Mouse (Mus musculus): ENCODE results near the gene Obsl1. TPM values are rescaled to one million over a fixed set of nuclear protein-coding genes. Genes with fewer than 3 reads are reported as not detected.

The Obsl1 gene
- total and polyA plus RNA-seq, 3 experiments, result 0.08 to 1.2 TPM; not detected in 1

GRCm38 (mm10) chr1:75492579-75493170, 13.6 kb downstream of the Obsl1 start:
- no peak overlapping the region for H3K9ac ChIP-seq (ENCODE audit: control insufficient read depth, low read depth, low read length, poor library complexity, severe bottlenecking)
- H3K27me3 ChIP-seq (ENCODE audit: control insufficient read depth in 1 of 2, insufficient read depth in 2 of 2, low read length in 2 of 2), result 0 out of 4 replicates have a peak, but pooled peaks cover 0 to 1% of the 10 kb centered on the region in 2 experiments
- H3K9me3 ChIP-seq (replicated peaks; ENCODE audit: insufficient read depth, low read length), result no peaks in the 10 kb centered on the region
- no peaks in the 10 kb centered on the region for H3K36me3 ChIP-seq (ENCODE audit: control insufficient read depth in 1 of 2, insufficient read depth in 2 of 2, low read length in 2 of 2)
- no peak for TF ChIP-seq CTCF (IDR thresholded peaks at IDR 0.05 in 2 of 3, conservative IDR thresholded peaks at IDR 0.05 in 1 of 3; ENCODE audit: control insufficient read depth in 1 of 3, insufficient read depth in 1 of 3, low read depth in 2 of 3, low read length in 3 of 3, poor library complexity in 1 of 3, severe bottlenecking in 1 of 3)
- no peak for TF ChIP-seq HCFC1 (IDR thresholded peaks at IDR 0.05; ENCODE audit: low read depth, low read length)
- TF ChIP-seq CHD2 (IDR thresholded peaks at IDR 0.05; ENCODE audit: low read length), result no peak
- TF ChIP-seq MXI1 (IDR thresholded peaks at IDR 0.05; ENCODE audit: low read depth, low read length), result no peak
- no peak for TF ChIP-seq MYB (IDR thresholded peaks at IDR 0.05; ENCODE audit: low read depth, low read length)
- no peak for TF ChIP-seq KAT2A (conservative IDR thresholded peaks at IDR 0.05; ENCODE audit: low read depth, low read length)
- TF ChIP-seq ZMIZ1 (IDR thresholded peaks at IDR 0.05; ENCODE audit: low read depth, low read length), result no peak
- TF ChIP-seq TBP (IDR thresholded peaks at IDR 0.05; ENCODE audit: low read depth, low read length), result no peak
- TF ChIP-seq MAX (IDR thresholded peaks at IDR 0.05; ENCODE audit: low read length), result no peak
- no peak for TF ChIP-seq CHD1 (IDR thresholded peaks at IDR 0.05; ENCODE audit: low read depth, low read length)
- TF ChIP-seq ETS1 (IDR thresholded peaks at IDR 0.05; ENCODE audit: low read depth, low read length), result no peak
- TF ChIP-seq ZKSCAN1 (IDR thresholded peaks at IDR 0.05; ENCODE audit: low read depth, low read length), result no peak
- TF ChIP-seq USF2 (IDR thresholded peaks at IDR 0.05; ENCODE audit: borderline replicate concordance in 1 of 2, insufficient read depth in 1 of 2, low read depth in 1 of 2, low read length in 2 of 2), result no peak
- no peak for TF ChIP-seq MEF2A (IDR thresholded peaks at IDR 0.05; ENCODE audit: extremely low read depth, insufficient replicate concordance, low read depth, low read length, poor library complexity, severe bottlenecking)
- no peak overlapping the region for H3K4me3 ChIP-seq (ENCODE audit: control insufficient read depth in 1 of 2, insufficient read depth in 1 of 2, low read depth in 2 of 2, low read length in 2 of 2)
- H3K79me2 ChIP-seq (ENCODE audit: control insufficient read depth, insufficient read depth, low read length, poor library complexity), result no peaks in the 10 kb centered on the region
- no peak for DNase-seq (ENCODE audit: low read depth, low spot score)
- H3K27ac ChIP-seq (ENCODE audit: control insufficient read depth, low read depth, low read length), result no peak overlapping the region
- no peaks in the 10 kb centered on the region for H3K4me1 ChIP-seq (ENCODE audit: control insufficient read depth in 1 of 2, insufficient read depth in 2 of 2, low read length in 2 of 2)

DNA sequence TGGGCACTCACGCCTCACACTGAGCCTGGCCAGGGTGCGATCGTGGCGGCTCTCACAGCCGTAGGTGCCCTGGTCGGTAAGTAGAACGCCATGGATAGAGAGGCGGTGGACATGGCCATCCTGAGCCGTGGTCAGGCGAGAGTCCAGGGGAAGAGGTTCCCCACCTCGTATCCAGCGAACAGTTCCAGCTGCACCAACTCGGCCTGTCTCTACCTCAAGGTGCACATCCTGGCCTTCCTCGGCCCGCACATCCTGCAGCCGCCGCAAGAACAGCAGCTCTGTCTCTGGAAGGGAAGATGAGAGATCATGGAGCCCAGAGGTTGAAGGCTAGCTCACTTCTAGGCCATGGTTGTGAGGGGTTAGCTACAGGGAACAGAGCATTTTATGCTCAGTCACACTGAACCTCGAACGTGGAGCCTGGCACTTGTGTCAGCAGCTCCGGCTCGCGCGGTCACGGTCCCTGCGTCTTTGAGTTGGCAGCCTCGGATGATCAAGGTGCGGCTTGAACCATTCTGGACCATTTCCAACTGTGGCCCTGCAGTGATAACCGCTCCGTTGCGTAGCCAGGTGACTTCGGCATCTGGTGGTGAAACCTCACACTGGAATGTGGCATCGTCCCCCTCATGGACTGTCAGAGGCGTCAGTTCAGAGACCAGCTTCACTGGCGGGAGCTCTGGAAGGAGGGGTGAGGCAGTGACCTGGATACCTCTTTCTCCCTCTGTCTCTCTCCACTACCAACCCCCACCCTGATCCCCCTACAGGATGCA, 15.3 kb downstream of the Obsl1 start:
- DNase-seq (ENCODE audit: low read depth, low spot score), result no peak
- peaks cover 0 to 7% of the 10 kb centered on the region in 2 experiments; a peak in 2 of 4 replicates for H3K4me1 ChIP-seq (ENCODE audit: control insufficient read depth in 1 of 2, insufficient read depth in 2 of 2, low read length in 2 of 2)
- H3K27me3 ChIP-seq (ENCODE audit: control insufficient read depth in 1 of 2, insufficient read depth in 2 of 2, low read length in 2 of 2), result peaks cover 0 to 1% of the 10 kb centered on the region in 2 experiments; a peak in 1 of 4 replicates
- H3K9me3 ChIP-seq (replicated peaks; ENCODE audit: insufficient read depth, low read length), result no peaks in the 10 kb centered on the region
- no peaks in the 10 kb centered on the region for H3K36me3 ChIP-seq (ENCODE audit: control insufficient read depth in 1 of 2, insufficient read depth in 2 of 2, low read length in 2 of 2)
- TF ChIP-seq POLR2A (IDR thresholded peaks at IDR 0.05; ENCODE audit: control insufficient read depth in 1 of 2, insufficient read depth in 1 of 2, low read depth in 1 of 2, low read length in 2 of 2, poor library complexity in 1 of 2) (no peak), EP300 (IDR thresholded peaks at IDR 0.05; ENCODE audit: low read depth in 1 of 2, low read length in 2 of 2) (no peak), SIN3A (IDR thresholded peaks at IDR 0.05; ENCODE audit: low read length) (no peak), UBTF (IDR thresholded peaks at IDR 0.05; ENCODE audit: borderline replicate concordance, insufficient read depth, low read depth, low read length) (no peak), TCF12 (IDR thresholded peaks at IDR 0.05; ENCODE audit: low read depth, low read length) (no peak), ZNF384 (IDR thresholded peaks at IDR 0.05; ENCODE audit: low read depth, low read length) (no peak), GATA1 (IDR thresholded peaks at IDR 0.05; ENCODE audit: low read depth, low read length) (no peak), E2F4 (IDR thresholded peaks at IDR 0.05; ENCODE audit: borderline replicate concordance, low read depth, low read length) (no peak), USF2 (IDR thresholded peaks at IDR 0.05; ENCODE audit: borderline replicate concordance in 1 of 2, insufficient read depth in 1 of 2, low read depth in 1 of 2, low read length in 2 of 2) (no peak), MXI1 (IDR thresholded peaks at IDR 0.05; ENCODE audit: low read depth, low read length) (no peak), POLR2AphosphoS2 (IDR thresholded peaks at IDR 0.05; ENCODE audit: low read length) (no peak), MAX (IDR thresholded peaks at IDR 0.05; ENCODE audit: low read length) (no peak), NRF1 (IDR thresholded peaks at IDR 0.05; ENCODE audit: insufficient read depth, low read depth, low read length, poor library complexity, severe bottlenecking) (no peak), RAD21 (IDR thresholded peaks at IDR 0.05; ENCODE audit: low read depth, low read length) (no peak), POLR2AphosphoS5 (IDR thresholded peaks at IDR 0.05; ENCODE audit: borderline replicate concordance, low read depth, low read length) (no peak), CTCF (IDR thresholded peaks at IDR 0.05 in 2 of 3, conservative IDR thresholded peaks at IDR 0.05 in 1 of 3; ENCODE audit: control insufficient read depth in 1 of 3, insufficient read depth in 1 of 3, low read depth in 2 of 3, low read length in 3 of 3, poor library complexity in 1 of 3, severe bottlenecking in 1 of 3) (no peak), ZC3H11A (IDR thresholded peaks at IDR 0.05; ENCODE audit: low read depth, low read length) (no peak), CHD1 (IDR thresholded peaks at IDR 0.05; ENCODE audit: low read depth, low read length) (no peak), JUND (IDR thresholded peaks at IDR 0.05; ENCODE audit: low read depth, low read length) (no peak), ETS1 (IDR thresholded peaks at IDR 0.05; ENCODE audit: low read depth, low read length) (no peak)
- H3K79me2 ChIP-seq (ENCODE audit: control insufficient read depth, insufficient read depth, low read length, poor library complexity), result no peaks in the 10 kb centered on the region
- no peak overlapping the region for H3K27ac ChIP-seq (ENCODE audit: control insufficient read depth, low read depth, low read length)
- H3K4me3 ChIP-seq (ENCODE audit: control insufficient read depth in 1 of 2, insufficient read depth in 1 of 2, low read depth in 2 of 2, low read length in 2 of 2), result no peak overlapping the region
- H3K9ac ChIP-seq (ENCODE audit: control insufficient read depth, low read depth, low read length, poor library complexity, severe bottlenecking), result no peak overlapping the region

All from MEL (cell line).